Mouse (Mus musculus) liver, embryonic 14 days (tissue): ENCODE measurements around the gene Pdzrn4. TPM values are rescaled to one million over a fixed set of nuclear protein-coding genes. Genes with fewer than 3 reads are reported as not detected.

ENCODE experiments used
- polyA plus RNA-seq: library from polyadenylated mRNA; depleted of rRNA; stranded (reverse); fragments of >200 nt; gene quantifications from 2 replicates; pipeline ENCODE4 v1.2.3, GENCODE M21; 2012; rRNA removed

The Pdzrn4 gene
- polyA plus RNA-seq = 0.01 TPM in 2 replicates

GRCm38 (mm10) chr15:92396770-92397608, at the start of gene Pdzrn4:
Pdzrn4 (plus strand) TSS chr15:92396881.

